Mouse (Mus musculus) lung, adult 2 months (tissue): ENCODE measurements at regions not wholly inside any gene's neighbourhood (a gene's known extent, or its start where the extent isn't known, plus 50 kb on each side); places are given as distances from the start of the nearest gene placed in this dataset.

Experiments
- CTCF ChIP-seq: fragments of 200-500 bp; IDR thresholded peaks from 2 replicates; pipeline ENCODE4 v1.5.1; 2011; ENCODE audit warnings: mild to moderate bottlenecking, low read length, control low read depth; ENCODE audit not compliant: insufficient read depth
- POLR2A ChIP-seq: fragments of 200-500 bp; IDR thresholded peaks from 2 replicates; pipeline ENCODE4 v1.6.1; 2011; ENCODE audit warnings: low read depth, mild to moderate bottlenecking, control low read depth, low read length, borderline replicate concordance; ENCODE audit errors: extremely low read depth

GRCm38 (mm10) chr2:48373086-48373485 is 440.8 kb upstream of the Acvr2a start:
- TF ChIP-seq POLR2A = no peak
- no peak for TF ChIP-seq CTCF
